Mouse (Mus musculus): ENCODE measurements around the gene Tmem178b.

The Tmem178b gene

GRCm38 (mm10) chr6:40076089-40076488, 203.0 kb downstream of the Tmem178b start:
- in situ Hi-C loops (cut with MboI; ENCODE audit: low sequenced_read_pairs): no loop called here

- in situ Hi-C loops (cut with MboI; ENCODE audit: low sequenced_read_pairs): no loop called here
Measured at GRCm38 (mm10) chr6:40076670-40077313, 203.7 kb downstream of the Tmem178b start.

GRCm38 (mm10) chr6:40078353-40078752, 205.3 kb downstream of the Tmem178b start:
- in situ Hi-C loops (cut with MboI; ENCODE audit: low sequenced_read_pairs): no loop called here

- in situ Hi-C loops (cut with MboI; ENCODE audit: low sequenced_read_pairs): no loop called here
Measured at GRCm38 (mm10) chr6:40083726-40084125, 210.7 kb downstream of the Tmem178b start.

- in situ Hi-C loops (cut with MboI; ENCODE audit: low sequenced_read_pairs): no loop called here
Measured at GRCm38 (mm10) chr6:40091250-40091651, 218.2 kb downstream of the Tmem178b start.

- in situ Hi-C loops (cut with MboI; ENCODE audit: low sequenced_read_pairs): no loop called here
Measured at GRCm38 (mm10) chr6:40098498-40098897, 225.4 kb downstream of the Tmem178b start.

- in situ Hi-C loops (cut with MboI; ENCODE audit: low sequenced_read_pairs): no loop called here
Measured at GRCm38 (mm10) chr6:40101785-40102184, 228.7 kb downstream of the Tmem178b start.

GRCm38 (mm10) chr6:40102863-40103262, 229.8 kb downstream of the Tmem178b start:
- in situ Hi-C loops (cut with MboI; ENCODE audit: low sequenced_read_pairs): no loop called here

GRCm38 (mm10) chr6:40110029-40110428, 237.0 kb downstream of the Tmem178b start:
- in situ Hi-C loops (cut with MboI; ENCODE audit: low sequenced_read_pairs): no loop called here

- in situ Hi-C loops (cut with MboI; ENCODE audit: low sequenced_read_pairs): no loop called here
Measured at GRCm38 (mm10) chr6:40110729-40111128, 237.7 kb downstream of the Tmem178b start.

- in situ Hi-C loops (cut with MboI; ENCODE audit: low sequenced_read_pairs): no loop called here
Measured at GRCm38 (mm10) chr6:40112488-40112887, 239.4 kb downstream of the Tmem178b start.

- in situ Hi-C loops (cut with MboI; ENCODE audit: low sequenced_read_pairs): no loop called here
Measured at GRCm38 (mm10) chr6:40116225-40116624, 243.2 kb downstream of the Tmem178b start.

GRCm38 (mm10) chr6:40120176-40120575, 247.1 kb downstream of the Tmem178b start:
- in situ Hi-C loops (cut with MboI; ENCODE audit: low sequenced_read_pairs): no loop called here

GRCm38 (mm10) chr6:40121494-40121893, 248.4 kb downstream of the Tmem178b start:
- in situ Hi-C loops (cut with MboI; ENCODE audit: low sequenced_read_pairs): no loop called here

- in situ Hi-C loops (cut with MboI; ENCODE audit: low sequenced_read_pairs): no loop called here
Measured at GRCm38 (mm10) chr6:40123070-40123690, 250.1 kb downstream of the Tmem178b start.

- in situ Hi-C loops (cut with MboI; ENCODE audit: low sequenced_read_pairs): no loop called here
Measured at GRCm38 (mm10) chr6:40123960-40124359, 250.9 kb downstream of the Tmem178b start.

GRCm38 (mm10) chr6:40128716-40129115, 255.6 kb downstream of the Tmem178b start:
- in situ Hi-C loops (cut with MboI; ENCODE audit: low sequenced_read_pairs): no loop called here

GRCm38 (mm10) chr6:40131936-40132335, 258.9 kb downstream of the Tmem178b start:
- in situ Hi-C loops (cut with MboI; ENCODE audit: low sequenced_read_pairs): no loop called here

GRCm38 (mm10) chr6:40133436-40133835, 260.4 kb downstream of the Tmem178b start:
- in situ Hi-C loops (cut with MboI; ENCODE audit: low sequenced_read_pairs): no loop called here

GRCm38 (mm10) chr6:40135716-40136115, 262.6 kb downstream of the Tmem178b start:
- in situ Hi-C loops (cut with MboI; ENCODE audit: low sequenced_read_pairs): no loop called here

GRCm38 (mm10) chr6:40137346-40137745, 264.3 kb downstream of the Tmem178b start:
- in situ Hi-C loops (cut with MboI; ENCODE audit: low sequenced_read_pairs): no loop called here

- in situ Hi-C loops (cut with MboI; ENCODE audit: low sequenced_read_pairs): no loop called here
Measured at GRCm38 (mm10) chr6:40137831-40138520, 264.9 kb downstream of the Tmem178b start.

Data from CH12F3 (cell line).